Mouse (Mus musculus): ENCODE measurements around the gene Mt1. TPM values are rescaled to one million over a fixed set of nuclear protein-coding genes. Genes with fewer than 3 reads are reported as not detected.
A peak's percentile ranks its signal among the peaks of the same experiment; 100 is the strongest.
"Not testable (repeated sequence)": the region's sequence is repeated elsewhere in the genome, so short reads cannot be mapped to it uniquely, and the experiment has no call there.

Gene Mt1
- 10 to 100 TPM in 1 of 3 experiments, 1 to 10 TPM in 2; 1.5 to 11.0 (median 2.6) TPM for polyA plus RNA-seq (2017; shearing (Covaris generic))

GRCm38 (mm10) chr8:94178857-94179712 lies at the start of gene Mt1:
Gene Mt1, plus strand, starts transcription at chr8:94179082.
- ATAC-seq: peak; percentile 56

GRCm38 (mm10) chr8:94129133-94129789 lies 49.6 kb upstream of the Mt1 start:
- ATAC-seq: no peak

- no peak for ATAC-seq
Measured at GRCm38 (mm10) chr8:94130126-94130525, 48.8 kb upstream of the Mt1 start.

- no peak for ATAC-seq
Measured at GRCm38 (mm10) chr8:94132096-94132495, 46.8 kb upstream of the Mt1 start.

- not testable (repeated sequence) for ATAC-seq
Measured at GRCm38 (mm10) chr8:94134601-94135000, 44.3 kb upstream of the Mt1 start.

GRCm38 (mm10) chr8:94135556-94135955 lies 43.3 kb upstream of the Mt1 start:
- no peak for ATAC-seq

GRCm38 (mm10) chr8:94136192-94136591 lies 42.7 kb upstream of the Mt1 start:
- ATAC-seq: no peak

- ATAC-seq: no peak
Measured at GRCm38 (mm10) chr8:94136933-94137332, 41.9 kb upstream of the Mt1 start, which contains the start of gene Mt4. Gene Mt4, plus strand, starts transcription at chr8:94137197.

- ATAC-seq: no peak
Measured at GRCm38 (mm10) chr8:94140266-94140795, 38.6 kb upstream of the Mt1 start.

- no peak for ATAC-seq
Measured at GRCm38 (mm10) chr8:94148236-94148635, 30.6 kb upstream of the Mt1 start.

- no peak for ATAC-seq
Measured at GRCm38 (mm10) chr8:94150925-94151324, 28.0 kb upstream of the Mt1 start.

GRCm38 (mm10) chr8:94152513-94153300 lies 26.2 kb upstream of the Mt1 start, which contains the start of gene Mt3:
Gene Mt3, plus strand, starts transcription at chr8:94152607.
- ATAC-seq: no peak

GRCm38 (mm10) chr8:94153451-94153850 lies 25.4 kb upstream of the Mt1 start:
- no peak for ATAC-seq

- ATAC-seq: no peak
Measured at GRCm38 (mm10) chr8:94154537-94154936, 24.3 kb upstream of the Mt1 start.

GRCm38 (mm10) chr8:94156092-94156491 lies 22.8 kb upstream of the Mt1 start:
- no peak for ATAC-seq

GRCm38 (mm10) chr8:94165772-94166171 lies 13.1 kb upstream of the Mt1 start:
- ATAC-seq: not testable (repeated sequence)

GRCm38 (mm10) chr8:94167244-94167643 lies 11.6 kb upstream of the Mt1 start:
- peak; percentile 61 for ATAC-seq

- no peak for ATAC-seq
Measured at GRCm38 (mm10) chr8:94169547-94169946, 9.3 kb upstream of the Mt1 start.

GRCm38 (mm10) chr8:94171321-94171755 lies 7.5 kb upstream of the Mt1 start:
- no peak for ATAC-seq

- ATAC-seq: peak; percentile 17
Measured at GRCm38 (mm10) chr8:94172075-94172808, 6.6 kb upstream of the Mt1 start, which contains the start of gene Mt2. Gene Mt2, plus strand, starts transcription at chr8:94172664.

Data from inflammation-experienced regulatory T-cells, adult 6 months (primary cell).